Mouse (Mus musculus) kidney, adult 2 months (tissue): Measurements from ENCODE around the gene Eif1.

Experiments used
- CTCF ChIP-seq: fragments of 200-500 bp; conservative IDR thresholded peaks from 2 replicates; pipeline ENCODE4 v1.5.1; 2011; ENCODE audit warnings: low read depth, mild to moderate bottlenecking, control low read depth, low read length, moderate library complexity, mixed read lengths; ENCODE audit not compliant: insufficient read depth, insufficient read length
- POLR2A ChIP-seq: fragments of 200-500 bp; IDR thresholded peaks from one replicate; pipeline ENCODE4 v1.6.1; 2011; ENCODE audit warnings: low read depth, low read length, control low read depth

DNA sequence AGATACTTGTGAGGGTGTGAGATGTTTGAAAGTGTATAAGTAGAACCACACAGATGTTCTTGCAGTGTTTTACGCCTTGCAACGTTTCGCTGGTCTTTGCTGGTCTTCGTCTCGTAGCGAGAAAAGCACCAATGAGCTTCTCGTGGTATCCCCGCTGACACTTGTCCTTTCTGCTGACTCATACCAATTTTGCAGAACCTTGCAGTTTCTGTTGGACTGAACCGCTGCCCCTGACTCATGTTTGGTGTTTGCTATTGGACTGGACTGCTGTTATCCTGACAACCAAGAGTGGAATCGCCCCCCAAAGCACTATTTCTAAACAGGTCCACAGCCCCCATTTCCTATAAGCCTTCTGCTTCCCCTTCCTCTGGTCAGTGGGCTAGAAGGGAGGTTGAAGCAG is 24.6 kb downstream of the Eif1 start:
- no peak for TF ChIP-seq POLR2A
- TF ChIP-seq CTCF = no peak
